Mouse (Mus musculus) hindbrain, embryonic 12.5 days (tissue): Measurements from ENCODE around the gene Myo1e. TPM values are rescaled to one million over a fixed set of nuclear protein-coding genes. Genes with fewer than 3 reads are reported as not detected.

Source experiments
- ATAC-seq: fragments of 200-750 bp; cut with Nextera tagmentation; 2 replicates; pipeline ENCODE4 v1.8.0; 2017; ENCODE audit warnings: moderate TSS enrichment; ENCODE audit not compliant: low FRiP score
- H3K27ac ChIP-seq: fragments of 300-500 bp; sonication (generic); 2 replicates; pipeline ENCODE4 v1.5.1; 2016; ENCODE audit warnings: mild to moderate bottlenecking
- H3K27me3 ChIP-seq: fragments of 300-500 bp; sonication (generic); 2 replicates; pipeline ENCODE4 v1.6.1; 2016; ENCODE audit warnings: mild to moderate bottlenecking
- H3K36me3 ChIP-seq: fragments of 300-500 bp; sonication (generic); 2 replicates; pipeline ENCODE4 v1.6.1; 2016; ENCODE audit warnings: mild to moderate bottlenecking
- H3K4me1 ChIP-seq: fragments of 300-500 bp; sonication (generic); 2 replicates; pipeline ENCODE4 v1.6.1; 2016
- H3K4me2 ChIP-seq: fragments of 300-500 bp; sonication (generic); replicated peaks from 2 replicates; pipeline ENCODE4 v1.6.1; 2016; ENCODE audit warnings: mild to moderate bottlenecking
- H3K4me3 ChIP-seq: fragments of 300-500 bp; sonication (generic); 2 replicates; pipeline ENCODE4 v1.5.1; 2016; ENCODE audit warnings: mild to moderate bottlenecking
- H3K9ac ChIP-seq: fragments of 300-500 bp; sonication (generic); 2 replicates; pipeline ENCODE4 v1.6.1; 2016; ENCODE audit warnings: mild to moderate bottlenecking, moderate library complexity
- H3K9me3 ChIP-seq: fragments of 300-500 bp; sonication (generic); replicated peaks from 2 replicates; pipeline ENCODE4 v1.6.1; 2016; ENCODE audit warnings: mild to moderate bottlenecking
- WGBS: fragments of 180-500 bp; shearing (Covaris S2); methylation state at CpG from one replicate; pipeline ENCODE4 v1.1.7; 2016; 5-methylcytosine and 5-hydroxymethylcytosine counted together
- polyA plus RNA-seq: library from polyadenylated mRNA; unstranded; fragments of >200 nt; fragmentation: Nextera tagmentation; extraction: Ambion mirVana; gene quantifications from 2 replicates; pipeline ENCODE4 v1.2.1, GENCODE M21; 2016

The Myo1e gene
- polyA plus RNA-seq, 1 experiment from 2014 or later = 16.2 TPM

DNA sequence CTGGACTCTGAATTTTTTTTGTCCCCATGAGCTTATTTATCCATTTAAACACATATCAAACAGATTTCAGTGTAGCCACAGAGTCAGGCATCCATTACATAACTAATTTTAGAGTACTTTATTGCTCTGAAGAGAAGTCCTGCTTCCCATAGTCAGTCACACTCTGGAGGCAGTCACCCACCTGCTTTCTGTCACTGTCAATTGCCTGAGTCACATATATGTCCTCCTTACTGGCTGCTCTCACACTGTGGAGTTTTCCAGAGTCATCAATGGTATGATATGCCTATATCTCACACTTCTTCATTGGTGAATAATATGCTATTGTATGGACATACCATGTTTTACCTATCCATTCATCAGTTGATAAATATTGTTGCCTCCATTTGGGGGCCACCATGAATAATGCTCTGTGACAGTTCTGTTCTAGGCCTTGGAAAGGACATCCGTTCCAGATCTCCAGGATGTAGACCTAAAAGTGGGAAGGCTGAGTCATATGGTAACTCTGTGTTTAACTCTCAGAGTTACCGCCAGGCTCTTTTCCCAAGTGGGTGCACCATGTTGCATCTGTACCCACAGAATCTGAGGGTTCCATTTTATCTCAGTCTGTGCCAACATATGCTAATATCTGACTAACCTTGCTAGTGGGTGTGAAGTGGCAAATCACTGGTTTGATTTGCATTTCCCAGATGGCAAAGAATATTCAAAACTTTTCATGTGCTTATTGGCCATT is 152.4 kb downstream of the Myo1e start:
- Histone ChIP-seq H3K9me3 (peaks cover 5% of the 10 kb centered on the region; the same call in 1 of the 2 replicates), H3K4me3 (no peak overlapping the region), H3K36me3 (peaks cover 25% of the 10 kb centered on the region), H3K27ac (no peak overlapping the region), H3K27me3 (no peaks in the 10 kb centered on the region), H3K4me2 (no peak overlapping the region), H3K4me1 (0 out of 2 replicates have a peak, but pooled peaks cover 2% of the 10 kb centered on the region), H3K9ac (no peak overlapping the region)
- 97% methylated on average over 2 of the region's 2 CpGs for WGBS
- no peak for ATAC-seq

DNA sequence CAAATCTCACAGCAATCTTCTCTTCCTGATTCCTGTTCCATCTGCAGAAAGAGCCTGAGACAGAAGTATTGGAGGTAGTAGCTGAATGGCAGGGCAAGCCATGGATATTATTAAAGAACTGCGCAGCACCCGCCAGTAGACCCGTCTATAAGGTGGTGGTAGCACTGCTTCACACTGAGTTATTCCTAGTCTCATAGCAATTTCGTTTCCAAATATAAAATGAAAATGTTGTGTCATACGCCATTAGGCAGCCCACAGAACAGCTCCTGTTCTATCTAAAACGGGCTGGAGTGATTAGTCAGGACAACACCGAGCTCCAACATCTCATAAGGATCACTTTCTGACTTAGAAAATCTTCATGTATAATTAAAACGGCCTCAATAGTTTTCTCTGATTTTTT is 157.6 kb downstream of the Myo1e start:
- no peak for ATAC-seq
- H3K36me3 ChIP-seq = peaks cover 13% of the 10 kb centered on the region; the same call in 1 of the 2 replicates
- no peaks in the 10 kb centered on the region for H3K27me3 ChIP-seq

DNA sequence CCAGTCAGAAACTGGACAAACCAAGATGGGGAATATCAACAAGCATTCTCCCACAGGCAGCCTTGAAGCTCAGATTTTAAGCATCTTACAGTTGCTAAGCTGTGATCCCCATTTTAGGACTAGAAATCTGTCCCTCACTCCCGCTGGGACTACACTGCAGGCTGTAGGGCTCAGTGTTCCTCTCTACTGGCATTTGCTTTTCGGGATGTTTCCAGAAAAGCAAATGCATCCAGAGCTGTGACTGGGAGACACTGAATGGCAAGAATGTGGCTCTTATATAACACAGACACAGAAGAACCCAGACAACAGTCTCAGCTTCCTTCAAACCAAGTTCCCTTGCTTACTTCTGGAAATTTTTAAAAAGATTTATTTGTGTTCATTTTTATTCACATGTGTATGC is 158.8 kb downstream of the Myo1e start:
- no peak for ATAC-seq
- no peak overlapping the region for H3K4me2 ChIP-seq
- no peaks in the 10 kb centered on the region for H3K4me1 ChIP-seq
- no peak overlapping the region for H3K27ac ChIP-seq
- H3K27me3 ChIP-seq = no peaks in the 10 kb centered on the region
- no peak overlapping the region for H3K4me3 ChIP-seq
- WGBS = 90% methylated on average over 2 of the region's 2 CpGs
- no peak overlapping the region for H3K9ac ChIP-seq
- H3K9me3 ChIP-seq = no peaks in the 10 kb centered on the region
- peaks cover 15% of the 10 kb centered on the region; the same call in 1 of the 2 replicates for H3K36me3 ChIP-seq

More for the DNA sequence above, 157.6 kb downstream of the Myo1e start:
- WGBS = 96% methylated on average over 8 of the region's 8 CpGs
- no peaks in the 10 kb centered on the region for H3K4me1 ChIP-seq
- H3K9ac ChIP-seq = no peak overlapping the region
- no peak overlapping the region for H3K27ac ChIP-seq
- H3K9me3 ChIP-seq = no peaks in the 10 kb centered on the region
- no peak overlapping the region for H3K4me3 ChIP-seq
- H3K4me2 ChIP-seq = no peak overlapping the region

DNA sequence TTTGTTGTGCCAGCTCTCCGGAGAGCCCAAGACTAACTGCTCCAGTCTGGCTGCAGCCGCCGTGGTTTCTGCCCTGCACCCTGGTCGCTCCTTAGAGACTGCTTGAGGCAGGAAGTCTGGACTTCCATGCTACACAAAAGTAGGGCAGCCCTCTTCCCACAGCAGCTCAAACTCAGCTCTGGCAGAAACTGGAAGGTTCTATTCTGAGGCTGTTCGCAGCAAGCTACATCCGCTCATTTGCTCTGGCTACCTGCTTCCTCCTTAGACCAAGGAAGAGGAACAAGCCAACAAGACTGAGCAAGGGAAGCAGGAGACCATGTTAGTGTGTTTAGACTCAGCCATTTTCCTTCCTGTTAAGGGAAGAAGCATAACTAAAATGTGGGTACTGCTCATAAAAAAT is 159.7 kb downstream of the Myo1e start:
- no peaks in the 10 kb centered on the region for H3K9me3 ChIP-seq
- H3K4me1 ChIP-seq = no peaks in the 10 kb centered on the region
- H3K9ac ChIP-seq = no peak overlapping the region
- no peak for ATAC-seq
- no peak overlapping the region for H3K4me2 ChIP-seq
- no peak overlapping the region for H3K27ac ChIP-seq
- H3K27me3 ChIP-seq = no peaks in the 10 kb centered on the region
- WGBS = 92% methylated on average over 6 of the region's 6 CpGs
- H3K36me3 ChIP-seq = peaks cover 15% of the 10 kb centered on the region; the same call in 1 of the 2 replicates
- no peak overlapping the region for H3K4me3 ChIP-seq

DNA sequence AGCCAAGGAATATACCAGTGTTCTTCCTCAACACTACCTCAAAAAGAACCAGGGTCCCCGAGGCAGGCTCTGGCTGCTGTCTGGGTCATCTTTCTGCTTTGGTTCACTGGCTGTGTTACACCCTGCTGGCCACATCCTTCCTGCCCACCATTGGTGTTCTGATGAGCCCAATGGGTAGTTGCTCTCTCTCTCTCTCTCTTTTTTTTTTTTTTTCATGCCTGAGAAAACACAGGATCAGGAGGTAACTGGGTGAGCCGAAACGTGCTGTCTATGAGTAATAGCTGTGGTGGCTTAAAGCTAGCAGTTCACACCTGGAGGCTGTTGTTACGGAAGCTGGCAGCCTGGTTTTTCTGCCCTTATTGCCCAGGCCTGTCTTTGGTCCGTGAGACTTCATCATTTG is 164.5 kb downstream of the Myo1e start:
- Histone ChIP-seq H3K9ac (no peak overlapping the region), H3K27me3 (no peaks in the 10 kb centered on the region), H3K27ac (no peak overlapping the region), H3K4me3 (no peak overlapping the region), H3K4me2 (no peak overlapping the region), H3K9me3 (no peaks in the 10 kb centered on the region), H3K36me3 (peaks cover 9% of the 10 kb centered on the region; the same call in 1 of the 2 replicates), H3K4me1 (no peaks in the 10 kb centered on the region)
- WGBS = 80% methylated on average over 5 of the region's 5 CpGs
- ATAC-seq = no peak

DNA sequence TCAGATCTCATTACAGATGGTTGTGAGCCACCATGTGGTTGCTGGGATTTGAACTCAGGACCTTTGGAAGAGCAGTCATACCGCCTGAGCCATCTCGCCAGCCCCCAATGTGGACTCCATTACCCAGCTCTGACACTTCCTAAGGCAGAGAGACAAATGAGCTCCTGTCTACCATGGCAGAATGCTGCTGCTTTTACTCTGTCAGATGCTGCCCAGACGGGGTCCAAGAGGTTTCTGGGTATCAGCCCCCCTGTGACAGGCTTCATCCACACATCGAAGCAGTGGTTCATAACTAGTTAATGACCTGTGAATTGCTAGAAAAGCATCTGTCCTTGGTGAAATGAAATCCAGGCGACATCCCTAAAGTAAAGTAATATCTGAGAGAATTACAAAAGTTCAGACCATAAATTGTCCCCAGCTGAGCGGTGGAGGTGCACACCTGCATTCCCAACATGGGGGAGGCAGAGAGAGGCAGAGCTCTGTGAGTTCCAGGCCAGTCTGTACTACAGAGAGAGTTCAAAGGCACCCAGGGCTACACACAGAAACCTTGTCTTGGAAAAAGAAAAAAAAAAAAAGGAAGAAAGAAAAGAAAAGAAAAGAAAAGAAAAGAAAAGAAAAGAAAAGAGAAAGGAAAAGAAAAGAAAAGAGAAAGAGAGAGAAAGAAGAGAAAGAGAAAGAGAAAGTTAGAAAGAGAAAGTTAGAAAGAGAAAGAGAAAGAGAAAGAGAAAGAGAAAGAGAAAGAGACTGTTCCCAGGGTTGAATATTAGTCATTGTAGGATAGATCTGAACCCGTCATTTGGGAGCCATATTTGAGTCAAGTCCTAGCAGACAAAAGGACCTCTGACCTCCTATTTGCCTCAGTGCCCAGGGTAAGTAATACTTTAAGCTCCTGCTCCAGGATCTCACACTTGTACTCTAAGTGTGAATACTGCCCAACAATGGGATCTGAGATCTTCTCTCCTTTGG is 172.6 kb downstream of the Myo1e start:
- Histone ChIP-seq H3K4me3 (no peak overlapping the region), H3K27me3 (no peaks in the 10 kb centered on the region), H3K4me2 (no peak overlapping the region), H3K4me1 (no peaks in the 10 kb centered on the region), H3K9me3 (no peaks in the 10 kb centered on the region), H3K36me3 (peaks cover 10% of the 10 kb centered on the region), H3K27ac (no peak overlapping the region), H3K9ac (no peak overlapping the region)
- no peak for ATAC-seq
- 81% methylated on average over 7 of the region's 7 CpGs for WGBS

DNA sequence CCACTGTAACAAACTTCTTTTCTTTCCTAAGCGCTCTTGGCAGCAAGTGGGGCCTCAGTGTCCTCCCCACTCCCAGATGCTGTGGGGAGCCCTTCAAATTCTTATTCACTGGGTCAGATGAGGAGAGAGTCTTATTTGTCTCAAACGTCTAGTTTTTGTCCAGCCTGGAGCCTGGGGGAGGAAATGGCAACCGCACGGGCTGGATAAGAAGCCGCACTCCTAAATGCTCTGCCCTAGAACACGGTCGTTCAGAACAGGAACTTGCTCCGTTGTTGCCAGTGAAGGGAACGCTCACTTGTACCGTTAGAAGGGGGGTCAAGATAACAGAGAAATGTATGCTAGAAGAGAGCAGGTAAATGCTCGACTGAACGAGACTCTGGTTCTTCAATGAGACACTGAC is 174.9 kb downstream of the Myo1e start:
- ATAC-seq = no peak
- no peak overlapping the region for H3K27ac ChIP-seq
- no peak overlapping the region for H3K4me2 ChIP-seq
- 88% methylated on average over 12 of the region's 12 CpGs for WGBS
- H3K27me3 ChIP-seq = no peaks in the 10 kb centered on the region
- H3K9ac ChIP-seq = no peak overlapping the region
- H3K9me3 ChIP-seq = no peaks in the 10 kb centered on the region
- H3K4me3 ChIP-seq = no peak overlapping the region
- H3K36me3 ChIP-seq = peaks cover 10% of the 10 kb centered on the region
- no peaks in the 10 kb centered on the region for H3K4me1 ChIP-seq

DNA sequence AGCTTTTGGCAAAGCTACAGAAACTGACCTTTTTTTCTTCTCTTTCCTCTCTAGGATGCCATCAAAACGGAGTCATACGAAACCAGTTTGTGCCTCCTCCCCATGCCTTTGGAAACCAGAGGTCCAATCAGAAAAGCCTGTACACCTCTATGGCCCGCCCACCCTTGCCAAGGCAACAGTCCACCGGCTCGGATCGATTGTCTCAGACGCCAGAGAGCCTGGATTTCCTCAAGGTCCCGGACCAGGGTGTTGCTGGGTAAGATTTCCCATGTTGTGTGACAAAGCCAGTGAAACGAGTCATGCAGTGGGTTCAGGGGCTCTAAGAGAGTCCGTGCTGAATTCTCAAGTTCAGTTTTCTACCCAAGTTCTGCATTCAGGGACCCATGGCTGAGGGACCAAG is 176.6 kb downstream of the Myo1e start:
- Histone ChIP-seq H3K36me3 (peaks cover 2% of the 10 kb centered on the region; the same call in 1 of the 2 replicates), H3K4me2 (no peak overlapping the region), H3K4me3 (no peak overlapping the region), H3K9ac (no peak overlapping the region), H3K4me1 (no peaks in the 10 kb centered on the region), H3K27me3 (no peaks in the 10 kb centered on the region), H3K9me3 (no peaks in the 10 kb centered on the region), H3K27ac (no peak overlapping the region)
- 78% methylated on average over 10 of the region's 10 CpGs for WGBS
- ATAC-seq = no peak

DNA sequence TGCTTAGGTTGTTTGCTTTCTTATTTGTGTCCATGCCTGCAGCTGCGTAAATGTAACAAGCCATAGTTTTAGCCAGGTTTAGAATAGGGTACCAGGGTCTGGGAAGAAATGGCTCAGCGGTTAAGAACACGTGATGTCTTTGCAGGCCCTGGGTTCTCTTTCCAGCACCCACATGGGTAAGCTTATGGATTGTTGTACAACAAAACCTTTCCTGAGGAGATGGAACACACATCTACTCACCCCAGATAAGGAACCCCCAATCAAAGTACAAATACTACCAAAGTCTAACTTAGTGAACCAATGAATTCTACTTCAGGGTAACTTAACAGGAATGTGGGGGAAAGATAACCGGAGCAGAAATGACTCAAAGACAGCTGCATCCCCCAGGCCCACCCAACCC is 177.3 kb downstream of the Myo1e start:
- no peak overlapping the region for H3K4me3 ChIP-seq
- no peaks in the 10 kb centered on the region for H3K36me3 ChIP-seq
- H3K27me3 ChIP-seq = no peaks in the 10 kb centered on the region
- H3K9ac ChIP-seq = no peak overlapping the region
- no peak overlapping the region for H3K4me2 ChIP-seq
- ATAC-seq = no peak
- H3K9me3 ChIP-seq = no peaks in the 10 kb centered on the region
- WGBS = 94% methylated on average over 4 of the region's 4 CpGs
- no peaks in the 10 kb centered on the region for H3K4me1 ChIP-seq
- H3K27ac ChIP-seq = no peak overlapping the region

DNA sequence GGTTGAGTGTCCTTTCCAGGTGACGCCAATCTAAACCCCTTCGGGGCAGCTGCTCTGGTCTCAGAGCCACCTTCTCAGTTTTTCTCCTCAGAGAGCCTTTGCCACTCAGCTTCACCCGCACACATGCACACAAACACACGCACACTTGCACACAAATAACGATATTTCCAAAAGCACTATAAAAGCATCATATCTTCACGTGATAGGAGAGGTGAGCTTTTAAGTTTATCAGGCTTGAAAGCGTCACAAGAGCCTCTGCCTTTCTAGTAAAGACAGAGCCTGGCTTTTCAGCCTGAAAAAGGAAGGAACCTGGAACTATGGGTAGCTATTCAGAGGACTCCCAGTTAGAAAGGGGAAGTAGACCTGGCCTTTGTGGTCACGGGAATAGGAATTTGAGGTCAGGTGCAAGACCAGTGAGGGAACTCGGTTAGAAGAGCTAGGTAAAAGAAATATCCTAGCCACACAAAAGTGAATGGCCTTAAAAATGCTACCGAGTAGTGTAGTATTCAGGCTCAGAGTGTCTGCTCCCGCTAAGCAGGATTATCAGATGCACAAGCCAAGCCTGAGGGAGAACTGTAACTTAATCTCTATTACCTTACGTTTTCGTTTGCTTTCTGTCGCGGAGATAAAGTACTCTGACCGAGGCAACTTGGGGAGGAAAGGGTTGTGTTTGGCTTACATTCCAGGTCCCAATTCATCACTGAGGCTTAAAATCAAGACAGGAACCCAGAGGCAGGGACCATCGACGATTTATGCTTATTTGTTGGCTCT is 178.0 kb downstream of the Myo1e start:
- Histone ChIP-seq H3K36me3 (no peaks in the 10 kb centered on the region), H3K27me3 (no peaks in the 10 kb centered on the region), H3K9me3 (no peaks in the 10 kb centered on the region), H3K27ac (no peak overlapping the region), H3K4me1 (no peaks in the 10 kb centered on the region), H3K4me2 (no peak overlapping the region), H3K4me3 (no peak overlapping the region), H3K9ac (no peak overlapping the region)
- WGBS = 90% methylated on average over 18 of the region's 18 CpGs
- ATAC-seq = no peak

DNA sequence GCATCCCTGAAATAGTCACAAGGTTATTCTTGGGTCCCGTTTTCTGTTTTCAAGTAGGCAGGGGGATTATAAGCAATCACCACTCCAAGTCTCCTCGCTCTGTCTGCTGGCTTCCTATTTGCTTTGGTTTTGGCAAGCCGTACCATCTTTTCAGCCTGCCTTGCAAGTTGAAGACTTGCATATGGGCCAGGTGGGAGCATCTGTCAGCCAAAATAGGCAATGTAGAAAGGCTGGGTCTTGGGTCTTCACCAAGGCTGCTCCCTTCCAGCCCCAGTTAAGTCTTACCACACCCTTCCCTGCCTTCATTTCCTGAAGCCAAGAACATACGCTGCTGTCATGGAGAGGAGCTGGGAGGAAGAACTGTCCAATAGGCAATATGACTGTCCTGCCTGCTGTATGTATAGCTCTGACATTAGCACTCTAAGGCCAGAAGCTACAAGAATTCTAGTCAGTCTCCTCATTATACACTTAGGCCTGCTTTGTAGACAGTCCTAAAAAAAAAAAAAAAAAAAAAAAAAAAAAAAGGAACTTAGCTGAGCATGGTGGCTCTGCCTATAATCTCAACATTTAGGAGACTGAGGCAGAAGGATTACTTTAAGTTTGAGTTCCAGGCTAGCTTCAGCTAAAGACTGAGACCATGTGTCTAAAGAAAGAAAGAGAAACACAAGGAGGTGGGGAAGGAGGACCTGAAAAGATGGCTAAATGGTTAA is 180.4 kb downstream of the Myo1e start:
- H3K4me3 ChIP-seq = no peak overlapping the region
- no peaks in the 10 kb centered on the region for H3K9me3 ChIP-seq
- H3K27me3 ChIP-seq = no peaks in the 10 kb centered on the region
- no peak for ATAC-seq
- no peak overlapping the region for H3K4me2 ChIP-seq
- H3K4me1 ChIP-seq = peaks cover 3% of the 10 kb centered on the region; the same call in 1 of the 2 replicates
- 93% methylated on average over 4 of the region's 4 CpGs for WGBS
- H3K9ac ChIP-seq = no peak overlapping the region
- H3K36me3 ChIP-seq = no peaks in the 10 kb centered on the region
- no peak overlapping the region for H3K27ac ChIP-seq
